Mouse (Mus musculus) left cerebral cortex, adult 9 months (tissue): ENCODE data around the gene Bmp8b.
"Not testable (repeated sequence)": the region's sequence is repeated elsewhere in the genome, so short reads cannot be mapped to it uniquely, and the experiment has no call there.

ENCODE experiments used
- DNase-seq, 2 experiments: peaks; one replicate each; pipeline ENCODE4 v3.0.0; 2022; ENCODE audit warnings: low spot score in 2 of 2

Gene Bmp8b

DNA sequence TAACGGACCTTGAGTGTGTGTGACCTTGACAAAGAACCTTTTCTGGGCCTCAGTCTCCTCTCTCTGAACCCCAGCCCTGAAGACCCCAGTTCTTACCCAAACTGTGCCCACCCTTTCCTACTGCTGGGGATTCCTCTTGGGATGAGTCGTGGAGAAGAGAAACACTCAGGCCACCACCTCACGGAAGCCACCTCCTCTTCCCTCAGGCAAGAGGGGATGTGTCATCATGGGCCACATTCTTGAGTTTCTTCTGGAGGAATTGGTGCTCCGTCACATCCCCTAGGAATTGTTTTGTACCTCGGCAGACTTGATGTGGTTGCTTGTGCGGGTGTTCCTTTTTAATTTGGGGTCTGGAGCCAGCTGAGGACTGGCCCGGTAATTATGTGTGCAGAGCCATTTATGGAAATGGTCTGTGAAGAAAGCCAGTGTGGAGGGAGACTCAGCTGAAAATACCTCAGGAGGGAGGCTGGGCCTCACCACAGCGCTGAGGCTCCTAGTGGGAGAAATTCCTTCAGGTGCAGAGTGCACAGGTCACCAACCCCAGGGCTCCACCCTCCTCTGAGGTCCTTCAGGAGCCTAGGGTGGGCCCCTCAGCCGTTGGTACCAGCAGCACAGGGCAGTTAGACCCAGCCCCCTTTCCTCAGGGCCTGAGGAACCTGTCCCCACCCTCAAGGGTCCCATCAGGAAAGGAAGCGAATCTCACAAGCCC, 6.5 kb downstream of the Bmp8b start:
- DNase-seq: not testable (repeated sequence)

DNA sequence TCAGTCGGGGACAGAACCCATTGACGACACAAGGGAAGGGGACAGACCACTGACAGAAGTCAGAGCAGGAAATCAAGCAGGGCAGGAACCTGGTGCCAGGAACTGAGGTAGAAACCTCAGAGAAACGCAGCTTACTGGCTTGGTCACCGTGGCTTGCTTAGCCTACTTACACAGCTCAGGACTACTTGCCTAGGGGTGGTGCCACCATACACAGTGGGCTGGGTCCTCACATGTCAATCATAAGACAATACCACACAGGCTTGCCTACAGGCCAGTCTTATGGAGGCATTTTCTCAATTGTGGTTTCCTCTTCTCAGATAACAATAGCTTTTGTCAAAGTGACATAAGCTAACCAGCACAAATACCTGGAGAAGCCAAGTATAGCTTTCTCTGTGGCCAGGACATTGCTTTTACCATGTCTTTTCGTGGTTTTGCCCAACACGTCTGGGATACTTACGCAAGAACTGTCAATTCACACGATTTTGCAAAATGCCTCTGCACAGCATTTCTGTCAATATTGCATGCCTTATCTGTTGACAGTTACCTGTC, 7.3 kb downstream of the Bmp8b start:
- DNase-seq: no peak

DNA sequence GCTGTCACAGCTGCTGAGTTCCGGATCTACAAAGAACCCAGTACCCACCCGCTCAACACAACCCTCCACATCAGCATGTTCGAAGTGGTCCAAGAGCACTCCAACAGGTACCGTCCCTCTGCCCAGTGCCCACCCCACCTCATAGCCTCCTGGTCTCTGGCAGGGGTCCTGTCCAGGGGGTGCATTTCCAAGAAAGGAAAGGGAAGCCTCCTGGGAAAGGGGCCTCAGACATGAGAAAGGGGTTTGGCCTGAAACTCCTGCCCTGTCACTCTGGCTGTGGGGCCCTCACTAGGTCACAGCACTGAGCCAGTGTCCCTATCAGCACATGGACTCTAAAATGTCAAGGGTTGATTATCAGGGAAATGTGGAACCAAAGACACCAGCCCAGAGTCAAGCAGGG, 9.7 kb downstream of the Bmp8b start:
- not testable (repeated sequence) for DNase-seq

DNA sequence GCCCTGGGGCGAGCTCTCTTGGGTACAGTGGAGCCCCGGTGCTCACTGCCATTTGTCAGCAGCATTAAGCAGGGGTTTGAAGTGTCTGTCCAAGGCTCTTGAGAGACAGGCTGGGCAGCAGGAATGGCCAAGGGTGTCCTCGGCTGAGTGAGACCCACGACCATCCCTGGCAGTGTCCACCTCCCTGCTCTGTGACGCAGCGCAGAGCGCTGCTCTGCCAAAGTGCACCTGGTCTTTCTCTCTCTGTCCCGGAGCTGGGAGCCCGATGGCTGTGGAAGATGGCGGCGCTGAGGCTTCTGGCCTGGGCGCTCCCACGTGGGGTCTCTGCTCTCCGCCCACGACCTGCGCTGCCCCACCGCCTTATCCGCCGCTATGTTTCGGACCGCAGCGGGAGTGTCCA, 11.0 kb downstream of the Bmp8b start, which contains the start of gene Oxct2b:
Gene Oxct2b, plus strand, starts transcription at position 256 of the 400 bp plus-strand sequence.
- DNase-seq: no peak

DNA sequence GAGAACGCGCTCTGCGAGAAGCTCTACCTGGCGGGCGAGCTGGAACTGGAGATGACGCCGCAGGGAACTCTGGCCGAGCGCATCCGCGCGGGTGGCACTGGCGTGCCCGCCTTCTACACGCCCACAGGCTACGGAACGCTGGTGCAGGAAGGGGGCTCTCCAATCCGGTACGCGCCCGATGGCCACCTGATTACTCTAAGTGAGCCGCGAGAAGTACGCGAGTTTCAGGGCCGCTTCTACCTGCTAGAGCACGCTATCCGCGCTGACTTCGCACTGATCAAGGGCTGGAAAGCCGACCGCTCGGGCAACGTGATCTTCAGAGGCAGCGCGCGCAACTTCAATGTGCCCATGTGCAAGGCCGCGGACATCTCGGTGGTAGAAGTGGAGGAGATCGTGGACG, 11.7 kb downstream of the Bmp8b start:
- peak in 1 of 2 experiments; percentile 13 for DNase-seq

DNA sequence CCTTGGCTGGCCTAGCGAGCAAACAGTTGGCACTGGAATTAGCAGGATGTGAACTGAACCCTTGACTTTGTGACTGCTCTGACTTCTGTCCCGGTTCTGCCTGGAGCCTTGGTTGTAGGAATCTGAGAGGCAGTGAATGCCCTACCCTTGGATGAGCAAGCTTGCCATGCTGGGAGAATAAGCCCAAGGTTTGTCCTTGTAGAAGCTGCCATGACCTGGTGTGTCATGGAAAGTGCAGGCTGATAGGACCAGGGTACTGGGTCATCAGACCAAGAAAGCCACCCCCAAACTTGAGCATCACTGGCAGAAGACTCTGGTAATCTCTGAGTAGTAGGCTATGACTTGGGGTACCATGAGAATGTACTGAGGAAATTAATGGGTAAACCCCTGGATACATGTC, 16.3 kb downstream of the Bmp8b start:
- DNase-seq: no peak

DNA sequence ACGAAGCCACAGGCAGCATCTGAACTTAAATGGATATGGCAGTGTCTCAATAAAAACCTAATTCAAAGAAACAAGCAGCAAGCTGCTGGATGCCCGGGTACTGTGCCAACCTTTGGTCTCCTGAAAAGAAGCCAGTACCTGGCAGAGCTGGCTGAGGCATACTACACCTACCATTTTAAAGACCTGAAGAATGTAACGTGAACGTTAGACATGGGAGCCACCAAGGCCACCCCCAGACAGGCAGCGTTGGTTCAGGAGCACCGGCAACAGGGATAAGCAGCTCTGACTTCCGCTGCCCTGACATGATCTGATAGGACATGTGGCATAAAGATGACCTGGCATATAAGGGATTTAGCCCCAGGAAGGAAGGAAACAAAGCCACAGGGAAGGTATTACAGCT, 21.7 kb downstream of the Bmp8b start:
- DNase-seq: no peak

DNA sequence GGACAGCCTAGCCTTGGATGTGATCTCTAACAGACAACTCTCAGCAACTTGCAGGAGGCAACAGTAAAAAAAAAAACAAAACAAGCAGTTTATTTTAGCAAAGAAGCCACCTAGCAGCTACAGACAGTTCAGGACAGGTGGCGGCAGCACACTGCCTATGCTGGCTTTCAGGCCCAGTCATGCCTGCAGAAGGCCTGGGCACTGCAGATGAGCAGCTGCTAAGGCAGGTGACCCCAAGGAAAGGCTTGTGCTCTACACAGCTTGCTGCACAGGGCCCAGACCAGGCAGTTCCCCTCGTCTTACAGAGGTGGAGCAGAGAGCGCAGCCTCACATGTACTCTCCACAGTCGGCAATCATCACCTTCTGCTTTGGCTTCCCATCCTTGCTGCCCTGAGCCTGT, 22.1 kb downstream of the Bmp8b start:
- DNase-seq: no peak

DNA sequence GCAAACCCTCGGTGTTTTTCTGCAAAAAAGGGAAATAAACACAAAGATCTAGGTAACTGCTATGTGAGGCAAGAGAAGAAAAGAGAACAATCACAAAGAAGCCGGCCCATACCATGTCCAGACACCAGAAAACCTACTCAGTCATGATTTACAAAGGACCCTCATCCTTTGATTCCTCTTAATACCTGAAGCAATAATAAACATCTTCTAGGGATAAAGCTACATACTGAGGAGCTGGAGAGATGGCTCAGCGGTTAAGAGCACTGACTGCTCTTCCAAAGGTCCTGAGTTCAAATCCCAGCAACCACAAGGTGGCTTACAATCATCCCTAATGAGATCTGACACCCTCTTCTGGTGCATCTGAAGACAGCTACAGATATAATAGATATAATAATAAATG, 32.6 kb downstream of the Bmp8b start:
- no peak for DNase-seq

DNA sequence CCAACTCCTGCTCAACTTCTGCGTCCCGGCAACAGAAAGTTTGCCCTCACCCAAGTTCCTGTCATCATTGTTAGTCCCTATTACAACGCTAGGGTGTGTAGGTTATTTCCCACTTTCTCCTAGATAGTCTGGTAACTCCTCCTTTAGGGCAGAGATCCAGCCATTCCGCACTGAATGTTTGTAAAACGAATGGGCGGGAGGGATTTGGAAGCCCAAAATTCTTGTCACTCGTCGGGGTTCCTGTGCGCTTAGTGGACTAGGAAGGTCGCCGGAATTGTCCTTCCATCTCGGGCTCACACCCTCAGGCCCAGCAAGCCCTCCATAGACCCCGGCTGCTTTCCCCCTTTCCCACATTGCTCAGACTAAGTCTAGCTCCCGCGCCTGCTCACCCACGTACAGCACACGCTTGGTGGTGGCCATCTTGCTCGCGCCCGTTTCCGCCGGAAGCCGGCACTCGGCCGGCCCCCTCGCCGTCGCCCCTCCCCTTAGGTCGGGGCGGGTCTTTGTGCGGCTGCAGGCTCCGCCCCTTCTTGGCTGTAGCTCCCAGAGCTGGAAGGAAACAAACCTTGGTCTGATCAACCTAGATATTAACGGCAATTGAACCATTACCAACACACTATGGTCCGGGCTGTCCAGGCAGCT, 34.7 kb downstream of the Bmp8b start, which contains the start of gene Ppie:
Gene Ppie, minus strand, starts transcription at position 439 of the 642 bp plus-strand sequence.
- peak in 1 of 2 experiments; percentile 59 for DNase-seq

DNA sequence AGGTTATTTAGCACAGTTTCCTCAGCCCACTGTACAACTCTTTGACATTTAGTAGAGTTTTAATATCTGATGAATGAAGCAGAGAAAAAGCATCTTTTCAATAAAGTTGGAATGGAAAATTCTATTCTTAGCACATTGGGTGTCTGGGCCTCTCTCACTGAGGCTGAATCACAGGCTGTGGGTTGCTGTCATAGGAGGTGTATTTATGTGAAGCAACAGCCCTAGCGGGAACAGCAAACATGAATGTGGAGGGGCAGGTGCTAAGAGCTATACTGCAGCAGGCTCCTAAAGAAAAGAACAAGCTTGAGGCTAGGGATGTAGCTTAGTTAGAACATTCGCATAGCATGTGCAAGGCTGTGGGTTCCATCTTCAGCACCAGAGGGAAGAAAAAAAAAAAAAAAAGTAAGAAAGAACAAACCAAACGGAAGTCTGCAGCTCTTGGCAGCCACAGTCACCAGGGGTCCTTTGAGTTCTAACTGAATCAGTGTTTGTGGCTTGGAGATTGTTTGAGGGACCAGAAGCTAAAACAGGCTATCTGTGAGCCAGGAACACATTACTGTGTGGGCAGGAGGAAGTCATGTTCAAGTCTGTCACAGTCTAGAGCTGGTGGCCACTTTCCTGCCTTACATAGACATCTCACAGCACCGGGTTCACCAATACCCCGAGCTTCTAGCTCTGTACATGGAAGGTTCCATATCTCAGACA, 42.6 kb downstream of the Bmp8b start:
- peak; percentile 55 to 72 for DNase-seq

DNA sequence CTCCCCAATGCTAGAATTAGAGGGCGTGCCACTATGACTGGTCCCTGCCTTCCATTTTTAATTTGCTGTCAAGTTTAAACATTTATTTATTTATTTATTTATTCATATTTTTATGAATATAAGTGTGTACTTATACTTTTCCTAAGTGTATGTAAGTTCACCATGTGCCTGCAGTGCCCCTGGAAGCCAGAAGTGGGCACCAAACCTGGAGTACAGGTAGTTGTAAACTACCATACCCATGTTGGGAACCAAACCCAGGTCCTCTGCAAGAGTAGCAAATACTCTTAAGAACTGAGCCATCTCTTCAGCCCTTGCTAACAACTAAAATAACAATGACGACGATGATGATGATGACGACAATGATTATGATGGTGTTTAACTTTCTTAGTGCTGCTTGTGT, 47.0 kb downstream of the Bmp8b start:
- no peak for DNase-seq

DNA sequence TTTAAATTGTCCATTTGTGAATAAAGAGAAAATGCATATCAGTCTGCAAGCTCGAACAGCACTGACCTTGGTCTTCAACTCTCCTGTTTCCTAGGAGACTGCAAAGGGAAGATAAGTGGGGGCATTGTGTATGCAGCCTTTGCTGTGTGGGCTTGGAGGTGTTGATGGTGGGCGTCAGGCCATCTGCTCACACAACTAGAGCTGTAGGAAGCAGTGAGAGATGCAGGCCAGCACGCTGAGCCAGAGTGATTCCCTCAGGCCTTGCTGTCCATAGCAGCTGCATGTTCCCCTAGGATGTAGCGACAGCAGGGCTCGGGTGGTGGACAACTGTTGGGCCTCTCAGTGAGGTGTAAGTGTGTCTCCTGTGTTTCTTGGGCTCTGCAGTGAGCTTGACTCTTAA, 48.0 kb downstream of the Bmp8b start:
- DNase-seq: peak; percentile 58 to 83

DNA sequence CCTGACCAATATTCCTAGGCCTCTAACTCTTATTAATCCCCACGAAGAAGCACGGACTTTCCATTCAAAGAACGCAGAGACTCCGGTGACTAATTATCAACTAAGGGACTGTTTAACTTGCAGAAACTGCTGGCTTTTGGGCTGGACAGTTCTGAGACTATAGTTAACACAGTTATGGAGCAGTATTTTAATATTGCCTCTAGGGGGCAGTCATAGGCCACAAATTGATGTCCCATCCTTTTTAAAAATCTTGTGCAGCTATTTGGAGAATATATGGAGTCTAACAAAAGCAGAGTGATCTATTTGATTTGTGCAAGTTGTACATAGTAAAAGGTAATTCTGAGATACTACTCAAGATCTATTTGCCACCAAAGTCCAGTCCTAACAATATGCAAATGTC, 50.0 kb downstream of the Bmp8b start:
- DNase-seq: peak in 1 of 2 experiments; percentile 55

DNA sequence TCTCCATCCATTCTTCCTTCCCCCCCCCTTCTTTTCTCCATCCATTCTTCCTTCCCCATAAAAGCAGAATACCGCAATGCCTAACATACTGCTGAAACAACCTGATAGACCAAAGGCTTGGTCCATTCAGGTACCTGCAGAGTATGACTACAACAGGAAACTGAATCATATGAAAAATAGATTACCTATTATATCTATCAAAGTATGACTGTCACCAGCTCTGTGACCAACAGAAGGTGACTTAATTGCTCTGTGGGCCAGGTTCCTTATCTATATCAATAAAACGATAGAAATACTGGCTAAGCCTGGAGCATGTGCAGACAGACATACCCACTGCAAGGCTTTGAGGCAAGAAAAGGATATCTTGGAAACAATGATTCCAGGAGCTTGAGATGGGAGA, 50.5 kb downstream of the Bmp8b start:
- no peak for DNase-seq

DNA sequence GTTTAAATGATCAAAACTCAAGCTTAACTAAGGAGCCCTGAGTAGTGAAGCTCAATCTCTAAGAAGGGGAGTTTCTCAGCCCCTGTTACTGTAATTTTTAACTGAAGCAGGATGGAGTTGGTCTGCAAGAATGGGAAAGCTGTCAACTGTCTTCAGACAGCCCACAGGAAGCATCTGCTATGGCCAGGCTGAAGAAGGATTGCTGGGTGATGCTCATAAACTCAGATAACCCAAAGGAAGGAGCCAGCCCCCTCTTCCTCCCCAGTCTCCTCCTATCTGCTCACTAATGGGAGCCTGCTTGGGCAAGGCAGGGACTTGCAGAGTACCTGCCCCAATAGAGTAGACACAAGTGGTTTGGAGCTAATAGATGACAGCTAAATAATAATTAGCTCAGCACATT, 50.9 kb downstream of the Bmp8b start:
- DNase-seq: no peak

DNA sequence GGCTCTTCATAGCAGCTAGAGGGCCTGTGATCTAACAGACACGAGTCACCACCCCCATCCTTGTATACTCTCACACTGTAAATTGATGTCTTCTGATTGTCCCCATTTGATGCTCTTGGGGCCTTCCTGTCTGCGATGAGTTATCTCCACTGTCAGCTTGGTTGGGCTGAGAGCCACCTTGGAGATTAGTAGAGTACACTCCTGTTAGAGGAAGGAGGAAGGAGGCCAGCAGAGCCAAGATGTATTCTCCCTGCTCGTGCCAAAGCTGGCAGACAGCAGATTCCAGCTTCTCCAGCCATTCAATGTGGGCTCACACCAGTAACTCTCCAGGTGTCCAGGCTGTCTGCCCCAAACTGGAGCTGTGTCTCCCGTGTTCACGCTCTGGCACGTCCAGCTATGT, 55.6 kb downstream of the Bmp8b start:
- no peak for DNase-seq

DNA sequence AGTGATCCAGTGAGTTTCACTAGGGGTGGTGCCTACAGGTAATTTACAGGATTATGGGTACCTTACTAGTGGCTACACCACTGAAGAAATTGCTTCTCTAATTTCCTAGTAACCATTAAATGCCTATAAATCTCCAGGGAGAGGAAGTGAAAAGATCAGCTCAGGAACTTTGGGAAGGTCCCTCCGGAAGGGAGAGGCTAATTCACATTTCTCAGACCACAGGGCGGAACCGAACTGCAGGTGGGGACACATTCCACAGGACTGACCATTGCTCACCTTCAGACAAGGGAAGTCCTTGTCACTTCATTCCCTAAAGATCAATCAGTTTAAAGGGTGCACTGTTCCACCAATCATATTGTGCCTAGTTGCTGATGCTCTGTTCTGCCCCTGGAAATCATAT, 56.3 kb downstream of the Bmp8b start:
- DNase-seq: not testable (repeated sequence)

DNA sequence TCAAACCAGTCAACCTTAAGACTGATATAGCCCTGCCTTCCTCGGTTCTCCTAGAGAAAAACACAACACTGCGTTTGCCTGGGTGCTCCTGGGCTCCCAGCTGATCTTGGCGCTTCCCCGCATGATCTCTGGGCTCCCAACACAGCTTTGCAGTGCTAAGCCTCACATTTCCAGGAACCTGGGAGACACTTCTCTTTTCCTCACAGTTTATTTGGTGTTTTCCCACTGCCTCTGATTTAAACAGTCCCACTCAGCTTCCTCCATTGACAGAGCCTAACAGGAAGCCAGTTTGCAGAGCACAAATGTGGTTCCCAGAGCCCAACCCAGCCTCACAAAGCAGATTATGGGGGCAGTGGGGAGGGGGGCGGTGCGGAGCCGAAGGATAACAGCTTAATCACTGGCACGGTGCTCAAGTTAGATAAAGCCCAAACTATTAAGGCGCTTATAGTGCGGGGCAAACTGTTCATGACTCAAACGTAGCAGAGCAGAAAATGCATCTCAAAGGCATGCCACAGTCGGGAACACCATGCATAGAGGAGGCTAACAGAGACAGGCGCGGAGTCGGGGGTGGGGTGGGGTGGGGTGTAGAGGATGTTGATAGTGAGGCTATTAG, 57.4 kb downstream of the Bmp8b start:
- DNase-seq: no peak

DNA sequence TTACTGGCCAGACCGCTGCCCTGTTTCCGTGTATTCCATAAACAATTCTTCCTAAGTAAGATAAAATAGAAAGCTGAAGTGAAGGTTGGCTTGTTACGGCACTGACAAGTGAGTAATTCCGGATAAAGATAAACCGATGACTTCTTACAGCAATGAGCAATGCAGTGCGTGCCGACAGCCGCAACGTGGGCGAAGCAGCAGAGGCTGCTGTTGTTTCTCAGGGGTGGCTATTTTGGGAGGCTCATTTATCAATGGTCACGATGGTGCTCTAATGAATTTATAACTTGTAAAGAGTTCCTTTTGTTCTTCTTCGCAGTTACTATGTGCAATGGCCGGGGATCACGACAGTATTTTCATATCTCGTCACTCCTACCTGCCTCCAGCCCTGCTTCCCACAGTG, 59.2 kb downstream of the Bmp8b start:
- peak; percentile 56 to 71 for DNase-seq

DNA sequence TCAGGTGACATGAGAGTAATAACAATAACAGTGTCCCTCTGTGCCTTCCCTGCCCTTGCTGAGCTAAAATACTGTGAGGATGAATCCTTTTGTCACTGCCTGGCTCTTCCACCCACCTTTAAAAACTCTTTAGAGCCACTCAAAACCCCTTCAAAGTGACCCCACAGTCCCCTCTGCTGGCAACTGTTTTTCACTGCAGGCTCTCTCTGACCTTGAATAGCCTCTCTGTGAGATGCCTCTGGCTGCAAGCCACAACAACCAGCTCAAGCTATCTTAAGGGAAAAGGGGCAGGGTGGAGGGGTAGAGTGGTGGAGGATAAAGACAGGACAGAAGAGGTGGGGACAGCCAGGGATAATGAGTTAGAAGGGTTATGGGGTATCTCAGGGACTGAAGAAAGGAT, 66.8 kb downstream of the Bmp8b start:
- no peak for DNase-seq
